Mouse (Mus musculus): Measurements from ENCODE around the gene Slitrk1. TPM values are rescaled to one million over a fixed set of nuclear protein-coding genes. Genes with fewer than 3 reads are reported as not detected.
A peak's percentile ranks its signal among the peaks of the same experiment; 100 is the strongest.

Gene Slitrk1
- polyA plus RNA-seq (2012; ENCODE audit: insufficient read depth, insufficient read length, missing spikeins), result not detected in 2 replicates

- Histone ChIP-seq H3K4me3 (ENCODE audit: insufficient read depth, low read length) (0 out of 2 replicates have a peak within 1 kb of the TSS, but pooled peaks have one; percentile 13), H3K4me1 (ENCODE audit: control insufficient read depth, insufficient read depth, low read length) (no peaks in the 10 kb centered on the region; the same call in 1 of the 2 replicates), H3K27ac (ENCODE audit: insufficient read depth, low read depth, low read length) (no peak within 1 kb of the TSS)
- TF ChIP-seq POLR2A (IDR thresholded peaks at IDR 0.05; ENCODE audit: borderline replicate concordance, low read depth, low read length) (no peak), CTCF (IDR thresholded peaks at IDR 0.05; ENCODE audit: low read depth, low read length) (no peak)
Observed at GRCm38 (mm10) chr14:108913714-108914263, at the start of gene Slitrk1. Gene Slitrk1 (minus strand): TSS chr14:108914158.

- H3K27ac ChIP-seq (ENCODE audit: insufficient read depth, low read depth, low read length), result no peak overlapping the region
- no peak for TF ChIP-seq POLR2A (IDR thresholded peaks at IDR 0.05; ENCODE audit: borderline replicate concordance, low read depth, low read length)
- no peak for TF ChIP-seq CTCF (IDR thresholded peaks at IDR 0.05; ENCODE audit: low read depth, low read length)
- no peaks in the 10 kb centered on the region for H3K4me1 ChIP-seq (ENCODE audit: control insufficient read depth, insufficient read depth, low read length)
- no peak overlapping the region for H3K4me3 ChIP-seq (ENCODE audit: insufficient read depth, low read length)
Observed at GRCm38 (mm10) chr14:108935777-108936176, 21.8 kb upstream of the Slitrk1 start.

GRCm38 (mm10) chr14:108914336-108914735, 378 bp upstream of the Slitrk1 start:
- no peak overlapping the region for H3K27ac ChIP-seq (ENCODE audit: insufficient read depth, low read depth, low read length)
- TF ChIP-seq POLR2A (IDR thresholded peaks at IDR 0.05; ENCODE audit: borderline replicate concordance, low read depth, low read length) (no peak), CTCF (IDR thresholded peaks at IDR 0.05; ENCODE audit: low read depth, low read length) (no peak)
- H3K4me1 ChIP-seq (ENCODE audit: control insufficient read depth, insufficient read depth, low read length), result no peaks in the 10 kb centered on the region; the same call in 1 of the 2 replicates
- no peak overlapping the region for H3K4me3 ChIP-seq (ENCODE audit: insufficient read depth, low read length)

GRCm38 (mm10) chr14:108912876-108913490, 975 bp downstream of the Slitrk1 start:
- Histone ChIP-seq H3K27ac (ENCODE audit: insufficient read depth, low read depth, low read length) (no peak overlapping the region), H3K4me3 (ENCODE audit: insufficient read depth, low read length) (0 out of 2 replicates have a peak overlapping the region, but pooled peaks have one; percentile 13), H3K4me1 (ENCODE audit: control insufficient read depth, insufficient read depth, low read length) (no peaks in the 10 kb centered on the region; the same call in 1 of the 2 replicates)
- no peak for TF ChIP-seq CTCF (IDR thresholded peaks at IDR 0.05; ENCODE audit: low read depth, low read length)

GRCm38 (mm10) chr14:108912021-108912875, 1.7 kb downstream of the Slitrk1 start:
- Histone ChIP-seq H3K4me3 (ENCODE audit: insufficient read depth, low read length) (no peak overlapping the region), H3K4me1 (ENCODE audit: control insufficient read depth, insufficient read depth, low read length) (no peaks in the 10 kb centered on the region; the same call in 1 of the 2 replicates), H3K27ac (ENCODE audit: insufficient read depth, low read depth, low read length) (no peak overlapping the region)
- no peak for TF ChIP-seq CTCF (IDR thresholded peaks at IDR 0.05; ENCODE audit: low read depth, low read length)
- no peak for TF ChIP-seq POLR2A (IDR thresholded peaks at IDR 0.05; ENCODE audit: borderline replicate concordance, low read depth, low read length)

GRCm38 (mm10) chr14:108911138-108911841, 2.7 kb downstream of the Slitrk1 start:
- Histone ChIP-seq H3K4me1 (ENCODE audit: control insufficient read depth, insufficient read depth, low read length) (no peaks in the 10 kb centered on the region; the same call in 1 of the 2 replicates), H3K27ac (ENCODE audit: insufficient read depth, low read depth, low read length) (no peak overlapping the region), H3K4me3 (ENCODE audit: insufficient read depth, low read length) (peak overlapping the region; percentile 40)
- TF ChIP-seq CTCF (IDR thresholded peaks at IDR 0.05; ENCODE audit: low read depth, low read length), result no peak
- no peak for TF ChIP-seq POLR2A (IDR thresholded peaks at IDR 0.05; ENCODE audit: borderline replicate concordance, low read depth, low read length)

- Histone ChIP-seq H3K27ac (ENCODE audit: insufficient read depth, low read depth, low read length) (no peak overlapping the region), H3K4me3 (ENCODE audit: insufficient read depth, low read length) (peak overlapping the region; percentile 40; the same call in 1 of the 2 replicates), H3K4me1 (ENCODE audit: control insufficient read depth, insufficient read depth, low read length) (no peaks in the 10 kb centered on the region; the same call in 1 of the 2 replicates)
- no peak for TF ChIP-seq POLR2A (IDR thresholded peaks at IDR 0.05; ENCODE audit: borderline replicate concordance, low read depth, low read length)
- TF ChIP-seq CTCF (IDR thresholded peaks at IDR 0.05; ENCODE audit: low read depth, low read length), result no peak
Observed at GRCm38 (mm10) chr14:108910449-108911137, 3.4 kb downstream of the Slitrk1 start.

GRCm38 (mm10) chr14:108909336-108909953, 4.5 kb downstream of the Slitrk1 start:
- no peak overlapping the region for H3K27ac ChIP-seq (ENCODE audit: insufficient read depth, low read depth, low read length)
- H3K4me1 ChIP-seq (ENCODE audit: control insufficient read depth, insufficient read depth, low read length), result no peaks in the 10 kb centered on the region; the same call in 1 of the 2 replicates
- TF ChIP-seq CTCF (IDR thresholded peaks at IDR 0.05; ENCODE audit: low read depth, low read length) (no peak), POLR2A (IDR thresholded peaks at IDR 0.05; ENCODE audit: borderline replicate concordance, low read depth, low read length) (no peak)
- H3K4me3 ChIP-seq (ENCODE audit: insufficient read depth, low read length), result no peak overlapping the region

Data from bone marrow macrophage, adult 2 months (primary cell).